Mouse (Mus musculus): ENCODE results near the gene Smc1b. TPM values are rescaled to one million over a fixed set of nuclear protein-coding genes. Genes with fewer than 3 reads are reported as not detected.

Smc1b gene
- polyA plus RNA-seq, 1 experiment from 2014 or later: 0.31 TPM

DNA sequence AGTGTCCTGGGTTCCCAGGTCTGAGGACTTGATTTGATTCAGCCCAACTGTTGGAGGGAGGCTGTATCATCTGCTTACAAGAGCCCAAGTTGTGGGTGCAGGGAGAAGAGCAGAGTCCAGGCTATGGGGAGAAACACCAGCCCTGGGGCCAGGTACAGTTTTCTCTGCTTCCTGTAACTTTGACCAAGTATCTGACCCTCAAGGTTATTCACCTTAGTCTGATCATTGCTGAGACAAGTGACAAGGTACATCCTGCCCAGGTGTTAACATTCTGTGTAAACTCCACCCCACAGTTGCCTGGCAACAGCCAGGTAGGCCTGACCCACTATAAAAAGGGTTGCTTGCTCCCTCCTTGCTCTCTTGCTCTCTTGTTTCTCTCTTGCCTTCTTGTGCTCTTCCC, 29.7 kb upstream of the Smc1b start:
- H3K9me3 ChIP-seq (replicated peaks): no peaks in the 10 kb centered on the region
- H3K4me2 ChIP-seq: no peak overlapping the region
- H3K4me1 ChIP-seq: no peaks in the 10 kb centered on the region
- no peaks in the 10 kb centered on the region for H3K36me3 ChIP-seq
- H3K9ac ChIP-seq: no peak overlapping the region
- no peak overlapping the region for H3K27ac ChIP-seq
- H3K4me3 ChIP-seq: no peak overlapping the region
- H3K27me3 ChIP-seq (replicated peaks): no peaks in the 10 kb centered on the region
- no peak for ATAC-seq

DNA sequence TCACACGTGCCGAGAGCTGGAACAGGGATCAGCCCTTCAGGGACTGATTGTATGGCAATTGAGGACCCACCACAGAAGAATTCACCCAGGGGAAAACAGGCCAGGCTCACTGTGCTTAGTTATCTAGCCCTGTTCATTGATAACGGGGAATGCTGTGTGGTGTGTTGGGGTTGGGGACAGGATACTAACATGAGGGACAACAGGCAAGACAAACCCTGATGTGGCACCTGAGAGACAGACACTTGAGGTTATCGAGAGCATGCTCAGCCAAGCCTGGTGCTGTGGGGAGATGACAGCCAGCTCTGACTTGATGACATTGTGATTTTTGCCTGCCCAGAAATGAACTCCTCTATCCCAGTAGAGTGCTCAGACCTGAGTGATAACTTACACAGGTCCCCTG, 24.4 kb upstream of the Smc1b start:
- Histone ChIP-seq H3K36me3 (no peaks in the 10 kb centered on the region), H3K27me3 (replicated peaks) (0 out of 2 replicates have a peak, but pooled peaks cover 4% of the 10 kb centered on the region), H3K27ac (no peak overlapping the region), H3K4me3 (no peak overlapping the region), H3K9ac (no peak overlapping the region), H3K9me3 (replicated peaks) (no peaks in the 10 kb centered on the region), H3K4me2 (no peak overlapping the region), H3K4me1 (no peaks in the 10 kb centered on the region)
- WGBS (ENCODE audit: insufficient replicate concordance): 49% methylated on average over 4 of the region's 4 CpGs
- no peak for ATAC-seq

DNA sequence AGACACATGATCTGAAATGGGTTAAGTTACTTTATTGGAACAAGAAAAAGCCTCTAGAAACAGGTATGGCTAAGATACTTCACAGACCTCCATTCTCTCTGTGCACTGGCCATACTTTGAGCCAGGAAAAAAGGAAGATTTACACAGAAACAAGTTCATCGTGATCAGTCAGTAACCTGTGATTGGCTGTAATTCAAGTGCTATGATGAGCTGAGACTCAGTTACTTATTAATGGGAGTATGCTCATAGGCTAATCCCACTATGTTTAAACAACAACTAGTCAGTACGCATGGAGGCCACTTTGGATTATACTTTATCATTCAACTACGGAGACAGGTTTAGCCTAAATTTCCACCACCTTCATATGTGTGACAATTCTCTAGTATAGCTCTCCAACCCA, 22.3 kb upstream of the Smc1b start:
- no peak for ATAC-seq
- no peak overlapping the region for H3K9ac ChIP-seq
- H3K27ac ChIP-seq: no peak overlapping the region
- no peak overlapping the region for H3K4me3 ChIP-seq
- no peaks in the 10 kb centered on the region for H3K36me3 ChIP-seq
- H3K27me3 ChIP-seq (replicated peaks): 0 out of 2 replicates have a peak, but pooled peaks cover 4% of the 10 kb centered on the region
- H3K4me2 ChIP-seq: no peak overlapping the region
- 66% methylated on average over 3 of the region's 3 CpGs for WGBS (ENCODE audit: insufficient replicate concordance)
- no peaks in the 10 kb centered on the region for H3K4me1 ChIP-seq
- H3K9me3 ChIP-seq (replicated peaks): no peaks in the 10 kb centered on the region

DNA sequence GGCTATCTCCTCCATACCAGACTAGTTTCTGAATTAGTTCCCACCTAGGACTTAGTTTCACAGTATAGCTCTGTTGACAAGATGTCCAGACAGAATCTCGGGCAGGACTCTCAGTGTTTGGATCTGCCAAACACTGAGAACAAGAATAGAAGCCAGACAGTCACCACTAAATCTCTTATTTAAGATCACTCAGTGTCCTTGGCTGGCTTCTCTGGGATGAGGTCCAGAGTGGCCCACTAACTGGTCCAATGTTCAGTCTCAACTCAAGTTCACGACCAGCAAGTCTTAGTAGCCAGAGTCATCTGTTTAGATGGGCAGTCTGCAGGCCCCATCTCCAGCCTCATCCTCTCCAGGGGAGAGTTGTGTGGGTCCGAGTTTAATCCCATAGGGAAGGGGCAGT, 20.8 kb upstream of the Smc1b start:
- no peaks in the 10 kb centered on the region for H3K9me3 ChIP-seq (replicated peaks)
- no peaks in the 10 kb centered on the region for H3K36me3 ChIP-seq
- WGBS (ENCODE audit: insufficient replicate concordance): 45% methylated on average over 3 of the region's 3 CpGs
- 0 out of 2 replicates have a peak, but pooled peaks cover 4% of the 10 kb centered on the region for H3K27me3 ChIP-seq (replicated peaks)
- no peaks in the 10 kb centered on the region for H3K4me1 ChIP-seq
- H3K4me2 ChIP-seq: no peak overlapping the region
- no peak overlapping the region for H3K9ac ChIP-seq
- no peak for ATAC-seq
- no peak overlapping the region for H3K4me3 ChIP-seq
- H3K27ac ChIP-seq: no peak overlapping the region

DNA sequence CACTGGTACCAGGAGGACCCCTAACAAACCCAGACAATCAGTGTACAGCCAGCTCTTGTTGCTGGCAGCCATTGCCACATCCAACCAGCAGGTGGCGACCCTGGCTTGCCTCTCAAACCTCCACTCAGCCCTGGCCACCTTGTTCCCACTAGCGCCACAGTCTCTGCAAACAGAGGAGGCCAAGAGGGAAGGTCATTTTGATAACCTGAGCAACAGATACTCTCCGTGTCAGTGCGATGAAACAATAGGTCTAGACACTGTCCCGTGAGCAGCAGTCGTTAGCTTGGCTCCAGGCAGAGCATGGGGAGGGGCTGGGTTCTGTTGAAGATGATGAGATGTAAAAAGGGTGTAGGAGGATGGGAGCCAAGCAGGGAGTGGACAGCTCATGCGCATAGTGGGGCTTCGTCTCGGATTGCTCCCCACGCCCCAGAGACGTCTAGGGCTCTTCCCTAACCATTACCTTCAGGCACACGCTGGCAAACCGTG, 19.7 kb upstream of the Smc1b start:
- Histone ChIP-seq H3K4me2 (no peak overlapping the region), H3K27ac (no peak overlapping the region), H3K9me3 (replicated peaks) (no peaks in the 10 kb centered on the region), H3K4me1 (no peaks in the 10 kb centered on the region), H3K4me3 (no peak overlapping the region), H3K9ac (no peak overlapping the region), H3K27me3 (replicated peaks) (0 out of 2 replicates have a peak, but pooled peaks cover 4% of the 10 kb centered on the region), H3K36me3 (no peaks in the 10 kb centered on the region)
- 0 out of 2 replicates have a peak, but pooled peaks have one; percentile 21 for ATAC-seq
- WGBS (ENCODE audit: insufficient replicate concordance): 27% methylated on average over 13 of the region's 13 CpGs

DNA sequence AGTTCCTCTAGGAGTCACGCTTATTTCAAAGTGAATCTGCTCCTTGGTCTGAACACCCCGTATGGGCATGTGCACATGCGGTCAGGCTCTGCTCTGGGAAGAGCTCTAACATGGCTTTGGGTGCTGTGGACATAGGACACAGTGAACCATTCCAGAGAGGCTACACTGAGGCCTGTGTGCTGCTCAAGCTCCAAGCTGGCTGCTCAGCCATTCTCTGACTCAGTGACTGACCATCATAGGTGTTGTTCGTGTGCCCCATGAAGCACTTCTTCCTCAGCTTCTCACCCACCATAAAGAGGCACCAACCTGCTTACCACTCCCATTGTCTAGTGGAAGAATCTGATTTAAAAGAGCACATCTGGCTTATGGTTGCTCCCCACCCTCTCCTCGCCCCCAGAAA, 12.5 kb upstream of the Smc1b start:
- Histone ChIP-seq H3K9ac (no peak overlapping the region), H3K4me1 (no peaks in the 10 kb centered on the region), H3K36me3 (no peaks in the 10 kb centered on the region), H3K27me3 (replicated peaks) (no peaks in the 10 kb centered on the region), H3K4me3 (no peak overlapping the region), H3K27ac (no peak overlapping the region), H3K9me3 (replicated peaks) (no peaks in the 10 kb centered on the region), H3K4me2 (no peak overlapping the region)
- WGBS (ENCODE audit: insufficient replicate concordance): 69% methylated on average over 5 of the region's 5 CpGs
- ATAC-seq: no peak

DNA sequence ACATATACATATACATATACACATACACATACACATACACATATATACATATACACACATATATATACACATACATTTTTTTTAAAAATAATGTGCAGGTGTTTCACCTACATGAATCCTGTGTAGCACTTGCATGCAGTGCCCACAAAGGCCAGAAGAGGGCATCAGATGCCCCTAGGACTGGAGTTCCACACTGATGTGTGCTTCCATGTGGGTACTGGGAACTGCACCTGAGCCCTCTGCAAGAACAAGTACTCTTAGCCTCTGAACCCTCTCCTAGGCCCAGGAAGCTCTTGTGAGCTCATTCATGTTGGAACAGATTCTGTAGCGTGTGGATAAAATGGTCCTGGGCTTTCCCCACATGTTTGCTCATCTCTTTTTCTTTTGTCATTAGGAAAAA, 12.0 kb upstream of the Smc1b start:
- Histone ChIP-seq H3K4me3 (no peak overlapping the region), H3K27me3 (replicated peaks) (no peaks in the 10 kb centered on the region), H3K4me2 (no peak overlapping the region), H3K9ac (no peak overlapping the region), H3K4me1 (no peaks in the 10 kb centered on the region), H3K9me3 (replicated peaks) (no peaks in the 10 kb centered on the region), H3K27ac (no peak overlapping the region), H3K36me3 (no peaks in the 10 kb centered on the region)
- 71% methylated on average over 1 of the region's 1 CpGs for WGBS (ENCODE audit: insufficient replicate concordance)
- no peak for ATAC-seq

DNA sequence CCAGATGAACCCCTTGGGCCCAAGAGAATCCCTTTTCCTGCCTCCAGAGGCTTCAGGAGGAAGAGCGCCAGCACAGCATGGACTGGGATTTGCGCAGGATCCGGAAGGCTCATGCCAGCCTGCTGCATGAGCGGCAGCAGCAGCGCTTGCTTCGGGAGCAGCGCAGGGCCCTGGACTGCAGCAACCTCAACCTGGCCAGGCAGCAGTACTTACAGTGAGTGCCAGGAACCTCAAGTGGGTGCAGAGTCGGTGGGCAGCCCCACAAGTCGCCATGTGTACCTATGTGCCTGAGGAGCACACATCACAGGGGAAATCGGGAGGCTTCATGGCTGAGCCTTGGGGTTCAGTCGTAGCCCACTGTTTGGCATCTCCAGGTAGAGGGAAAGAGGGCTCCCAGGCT, 11.4 kb upstream of the Smc1b start:
- H3K27me3 ChIP-seq (replicated peaks): no peaks in the 10 kb centered on the region
- no peaks in the 10 kb centered on the region for H3K36me3 ChIP-seq
- no peak overlapping the region for H3K27ac ChIP-seq
- no peak overlapping the region for H3K4me3 ChIP-seq
- no peak overlapping the region for H3K4me2 ChIP-seq
- no peak overlapping the region for H3K9ac ChIP-seq
- H3K4me1 ChIP-seq: no peaks in the 10 kb centered on the region
- no peak for ATAC-seq
- no peaks in the 10 kb centered on the region for H3K9me3 ChIP-seq (replicated peaks)
- 77% methylated on average over 11 of the region's 11 CpGs for WGBS (ENCODE audit: insufficient replicate concordance)

DNA sequence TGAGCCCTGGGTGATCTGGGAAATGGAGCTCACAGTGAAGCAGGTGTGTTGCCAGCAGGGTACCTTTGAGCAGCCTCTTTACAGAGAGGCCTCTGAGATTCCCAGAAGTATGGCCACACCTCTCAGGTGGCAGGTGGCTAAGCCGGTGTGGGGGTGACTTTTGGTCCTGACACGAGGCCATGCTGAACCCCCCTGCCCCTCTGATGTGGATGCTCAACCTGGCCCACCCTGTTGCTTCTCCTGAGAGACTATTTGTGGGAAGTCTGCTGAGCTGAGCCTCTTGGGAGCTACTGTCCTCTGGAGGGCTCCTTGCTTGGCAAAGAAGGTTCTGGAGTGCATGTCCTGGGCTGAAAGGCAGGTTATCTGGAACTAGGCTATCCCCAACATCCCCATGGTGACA, 10.7 kb upstream of the Smc1b start:
- Histone ChIP-seq H3K9ac (no peak overlapping the region), H3K9me3 (replicated peaks) (no peaks in the 10 kb centered on the region), H3K36me3 (no peaks in the 10 kb centered on the region), H3K4me2 (no peak overlapping the region), H3K27ac (no peak overlapping the region), H3K4me3 (no peak overlapping the region), H3K27me3 (replicated peaks) (no peaks in the 10 kb centered on the region), H3K4me1 (no peaks in the 10 kb centered on the region)
- ATAC-seq: no peak
- WGBS (ENCODE audit: insufficient replicate concordance): 44% methylated on average over 2 of the region's 2 CpGs

DNA sequence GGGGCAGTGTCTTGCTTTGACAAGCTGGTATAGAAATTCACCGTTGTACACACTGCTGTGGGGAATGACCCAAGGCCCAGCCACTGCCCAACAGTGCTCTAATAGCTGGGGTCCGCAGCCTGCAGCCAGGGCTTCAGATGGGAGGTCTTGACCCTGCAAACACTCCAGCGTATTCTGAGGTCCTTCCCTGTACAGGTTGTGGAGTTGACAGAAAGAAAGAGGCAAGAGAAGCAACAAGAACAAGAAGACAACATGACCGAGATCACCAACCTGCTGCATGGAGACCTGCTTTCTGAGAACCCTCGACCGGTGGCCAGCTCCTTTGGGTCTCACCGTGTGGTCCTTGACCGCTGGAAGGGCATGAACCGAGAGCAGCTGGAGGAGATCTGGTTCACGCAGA, 9.5 kb upstream of the Smc1b start:
- no peaks in the 10 kb centered on the region for H3K4me1 ChIP-seq
- no peaks in the 10 kb centered on the region for H3K36me3 ChIP-seq
- no peak overlapping the region for H3K4me3 ChIP-seq
- no peaks in the 10 kb centered on the region for H3K27me3 ChIP-seq (replicated peaks)
- no peak overlapping the region for H3K4me2 ChIP-seq
- H3K9me3 ChIP-seq (replicated peaks): no peaks in the 10 kb centered on the region
- ATAC-seq: no peak
- no peak overlapping the region for H3K9ac ChIP-seq
- no peak overlapping the region for H3K27ac ChIP-seq
- 77% methylated on average over 10 of the region's 10 CpGs for WGBS (ENCODE audit: insufficient replicate concordance)

DNA sequence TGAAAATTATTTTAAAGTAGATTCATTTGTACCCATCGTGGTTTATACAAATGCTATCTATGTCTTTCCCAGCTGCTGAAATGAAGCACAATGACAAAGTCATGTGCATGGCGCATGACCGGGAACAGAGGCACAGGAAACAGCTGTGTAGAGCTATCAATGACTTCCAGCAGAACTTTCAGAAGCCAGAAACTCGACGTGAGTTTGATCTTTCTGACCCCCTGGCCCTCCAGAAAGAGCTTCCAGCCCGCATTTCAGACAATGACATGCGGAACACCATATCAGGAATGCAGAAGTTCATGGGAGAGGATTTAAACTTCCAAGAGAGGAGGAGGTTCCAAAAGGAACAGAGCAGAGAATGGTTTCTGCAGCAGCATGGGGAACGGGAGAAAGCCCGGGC, 3.4 kb upstream of the Smc1b start:
- Histone ChIP-seq H3K27ac (no peak overlapping the region), H3K4me1 (no peaks in the 10 kb centered on the region), H3K9me3 (replicated peaks) (no peaks in the 10 kb centered on the region), H3K4me2 (no peak overlapping the region), H3K36me3 (no peaks in the 10 kb centered on the region), H3K9ac (no peak overlapping the region), H3K4me3 (no peak overlapping the region), H3K27me3 (replicated peaks) (peaks cover 29% of the 10 kb centered on the region)
- WGBS (ENCODE audit: insufficient replicate concordance): 26% methylated on average over 9 of the region's 9 CpGs
- ATAC-seq: no peak

DNA sequence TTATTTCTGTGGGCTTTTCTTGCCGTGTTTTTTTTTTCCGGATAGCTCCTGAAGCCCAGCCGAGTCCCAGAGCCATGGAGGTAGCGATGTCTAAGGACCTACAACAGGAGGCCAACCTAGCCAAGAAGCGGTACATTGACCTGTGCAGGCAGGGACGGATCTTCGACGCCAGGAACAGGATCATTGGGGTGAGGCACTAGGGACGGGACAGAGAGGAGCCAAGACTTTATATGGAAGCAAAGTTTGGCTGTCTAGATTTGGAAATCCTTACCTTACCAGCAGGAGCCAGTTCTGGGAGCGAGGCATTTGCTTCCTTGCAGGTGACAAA, 393 bp upstream of the Smc1b start:
- H3K36me3 ChIP-seq: no peaks in the 10 kb centered on the region
- H3K9ac ChIP-seq: no peak overlapping the region
- no peaks in the 10 kb centered on the region for H3K9me3 ChIP-seq (replicated peaks)
- WGBS (ENCODE audit: insufficient replicate concordance): 27% methylated on average over 10 of the region's 10 CpGs
- H3K4me2 ChIP-seq: peak overlapping the region; percentile 41
- no peak overlapping the region for H3K27ac ChIP-seq
- peaks cover 29% of the 10 kb centered on the region for H3K27me3 ChIP-seq (replicated peaks)
- H3K4me1 ChIP-seq: no peaks in the 10 kb centered on the region
- H3K4me3 ChIP-seq: no peak overlapping the region; the same call in 1 of the 2 replicates
- no peak for ATAC-seq

DNA sequence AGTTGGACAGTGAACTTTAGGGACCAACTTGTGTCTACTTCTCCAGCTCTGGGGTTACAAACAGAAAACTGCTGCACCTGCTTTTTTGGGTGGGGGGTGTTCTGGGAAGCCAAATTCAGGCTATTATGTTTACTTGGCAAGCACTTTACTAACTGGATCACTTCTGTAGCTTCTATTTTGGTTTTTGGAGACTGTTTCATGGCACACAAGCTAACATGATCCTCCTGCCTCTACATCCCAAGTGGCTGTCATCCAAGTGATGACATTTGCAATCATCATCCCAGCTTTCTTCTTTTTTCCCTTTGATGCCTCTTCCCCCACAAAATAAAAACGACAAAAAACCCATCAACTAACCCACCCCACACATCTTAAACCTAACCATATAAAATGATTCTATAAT, 46.1 kb downstream of the Smc1b start:
- Histone ChIP-seq H3K4me3 (no peak overlapping the region), H3K9ac (no peak overlapping the region), H3K9me3 (replicated peaks) (no peaks in the 10 kb centered on the region), H3K27me3 (replicated peaks) (no peaks in the 10 kb centered on the region), H3K36me3 (no peaks in the 10 kb centered on the region), H3K27ac (no peak overlapping the region), H3K4me2 (no peak overlapping the region), H3K4me1 (no peaks in the 10 kb centered on the region)
- WGBS (ENCODE audit: insufficient replicate concordance): 42% methylated on average over 1 of the region's 1 CpGs
- ATAC-seq: no peak
